Mouse (Mus musculus) brain, embryonic 14.5 days (tissue): ENCODE measurements around the gene Ppp3ca.

ENCODE experiments used
- CTCF ChIP-seq: fragments of 200-500 bp; IDR thresholded peaks from 2 replicates; pipeline ENCODE4 v1.5.1; 2012; ENCODE audit warnings: inconsistent platforms, mild to moderate bottlenecking, moderate library complexity, borderline replicate concordance; ENCODE audit not compliant: insufficient read depth, insufficient read length; ENCODE audit errors: extremely low read depth
- POLR2A ChIP-seq: fragments of 200-500 bp; IDR thresholded peaks from 2 replicates; pipeline ENCODE4 v1.6.1; 2012; ENCODE audit warnings: mild to moderate bottlenecking, inconsistent platforms, borderline replicate concordance; ENCODE audit not compliant: poor library complexity, insufficient read depth, insufficient read length, severe bottlenecking; ENCODE audit errors: extremely low read depth

DNA sequence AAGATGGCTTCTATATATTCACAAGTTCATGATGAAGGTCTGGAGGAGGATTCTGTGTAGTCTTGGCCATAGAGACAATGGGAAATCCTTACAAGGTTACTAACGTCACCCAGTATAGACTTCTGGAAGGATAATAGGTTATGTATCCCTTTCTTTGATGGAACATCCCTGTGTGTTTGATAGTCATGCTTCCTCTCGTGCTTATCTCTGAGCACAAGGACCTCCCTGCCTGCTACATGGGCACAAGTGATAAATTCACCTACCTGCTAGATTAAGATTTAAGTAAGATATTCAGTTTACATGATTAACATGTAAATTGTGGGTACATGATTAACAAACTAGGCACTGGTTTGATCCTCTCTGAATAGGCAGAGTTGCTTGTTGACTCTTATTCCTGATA lies 152.1 kb downstream of the Ppp3ca start:
- no peak for TF ChIP-seq POLR2A
- TF ChIP-seq CTCF, result no peak
